Comparison of ENCODE assay signal across 8 mouse cellular contexts in the genomic region with DNA sequence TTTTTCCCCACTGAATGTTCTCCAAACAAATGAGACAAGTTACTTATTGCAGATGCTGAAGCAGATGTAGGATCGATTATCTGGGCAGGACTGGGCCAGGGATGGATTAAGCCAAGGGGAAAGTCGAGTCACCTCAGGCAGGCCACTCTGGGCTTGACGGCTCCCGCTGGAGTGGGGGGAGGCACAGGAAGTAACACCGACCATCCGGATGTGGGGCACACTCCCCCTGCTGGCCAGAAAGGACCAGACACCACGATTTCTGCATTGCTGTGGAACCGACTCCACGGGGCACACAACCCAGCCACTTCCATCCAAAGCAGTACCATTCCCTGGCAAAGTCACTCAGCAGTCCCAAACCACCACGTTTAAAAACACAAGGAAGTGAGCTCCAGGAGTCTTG. TPM values are rescaled to one million over a fixed set of nuclear protein-coding genes. Genes with fewer than 3 reads are reported as not detected.
A peak's percentile ranks its signal among the peaks of the same experiment; 100 is the strongest.
DNase-seq lines count a peak whose midpoint lies in the region; ATAC-seq and TF ChIP-seq lines count a peak whose summit lies in the region.

No protein-coding gene starts in this region.

- no peak overlapping the region for H3K4me3 ChIP-seq in lung, adult 2 months (replicated peaks; ENCODE audit: extremely low read depth, low read depth, low read length)
- no peak overlapping the region for H3K4me3 ChIP-seq in lung, postnatal 0 days (ENCODE audit: low read depth, low read length)
- no peak overlapping the region for H3K4me3 ChIP-seq in forebrain, embryonic 13.5 days

- no peaks in the 10 kb centered on the region for H3K36me3 ChIP-seq in lung, postnatal 0 days (ENCODE audit: insufficient read depth, low read length)
- H3K36me3 ChIP-seq in forebrain, embryonic 13.5 days (ENCODE audit: poor library complexity, severe bottlenecking): no peaks in the 10 kb centered on the region

- no peaks in the 10 kb centered on the region for H3K9me3 ChIP-seq in lung, postnatal 0 days (ENCODE audit: low read length)
- H3K9me3 ChIP-seq in forebrain, embryonic 13.5 days (replicated peaks): no peaks in the 10 kb centered on the region

- no peak for TF ChIP-seq EP300 in lung, postnatal 0 days (IDR thresholded peaks at IDR 0.05)

- WGBS in lung, adult 2 months: 57% methylated on average over 10 of the region's 10 CpGs
- 61% methylated on average over 10 of the region's 10 CpGs for WGBS in lung, postnatal 0 days
- WGBS in forebrain, embryonic 13.5 days: 75% methylated on average over 10 of the region's 10 CpGs

- no peak; the same call in 1 of the 2 replicates for ATAC-seq in lung, postnatal 0 days
- ATAC-seq in forebrain, embryonic 13.5 days: no peak; the same call in 1 of the 2 replicates

- no peaks in the 10 kb centered on the region for H3K4me1 ChIP-seq in lung, adult 2 months (ENCODE audit: control insufficient read depth, insufficient read depth, low read length)
- H3K4me1 ChIP-seq in lung, postnatal 0 days (ENCODE audit: insufficient read depth, low read depth, low read length): no peaks in the 10 kb centered on the region
- H3K4me1 ChIP-seq in forebrain, embryonic 13.5 days: no peaks in the 10 kb centered on the region

- TF ChIP-seq CTCF in lung, adult 2 months (IDR thresholded peaks at IDR 0.05; ENCODE audit: insufficient read depth, low read length): peak; percentile 37; the same call in 1 of the 2 replicates
- TF ChIP-seq CTCF in lung, postnatal 0 days (IDR thresholded peaks at IDR 0.05): peak; percentile 65

- no peaks in the 10 kb centered on the region for H3K27me3 ChIP-seq in lung, postnatal 0 days (replicated peaks; ENCODE audit: insufficient read depth, low read length)
- no peaks in the 10 kb centered on the region for H3K27me3 ChIP-seq in forebrain, embryonic 13.5 days

- no peak for TF ChIP-seq POLR2A in lung, adult 2 months (IDR thresholded peaks at IDR 0.05; ENCODE audit: borderline replicate concordance, extremely low read depth, low read depth, low read length)

- H3K27ac ChIP-seq in lung, postnatal 0 days (ENCODE audit: low read length): no peak overlapping the region
- no peak overlapping the region for H3K27ac ChIP-seq in forebrain, embryonic 13.5 days

- DNase-seq in lung, adult 2 months: no peak
- no peak for DNase-seq in lung, postnatal 25 days (ENCODE audit: low spot score)
- peak; percentile 30 for DNase-seq in T-cell, adult 2 months (ENCODE audit: low spot score)
- peak; percentile 5 to 23 for DNase-seq in cerebellum, postnatal 36 days
- peak; percentile 59 for DNase-seq in kidney, postnatal 10 days
- DNase-seq in lung, postnatal 0 days (ENCODE audit: low spot score): peak; percentile 26
- DNase-seq in thymus, adult 18-20 months: peak; percentile 15 to 17

- H3K9ac ChIP-seq in lung, postnatal 0 days (replicated peaks; ENCODE audit: low read depth): no peak overlapping the region
- H3K9ac ChIP-seq in forebrain, embryonic 13.5 days: no peak overlapping the region

- H3K4me2 ChIP-seq in lung, postnatal 0 days (replicated peaks; ENCODE audit: low read depth, low read length): no peak overlapping the region
- no peak overlapping the region for H3K4me2 ChIP-seq in forebrain, embryonic 13.5 days

RNA-seq across cellular contexts. Expression of a gene that starts 24.3 kb away (rescaled TPM):
- 0.67 and 4.9 TPM in 2 replicates for polyA plus RNA-seq in lung, adult 2 months (2012; rRNA removed)
- 1.8 and 3.1 TPM in 2 replicates for polyA plus RNA-seq in lung, postnatal 0 days (2015; fragmentation: Nextera tagmentation; extraction: Ambion mirVana)
- polyA plus RNA-seq in forebrain, embryonic 13.5 days (2015; fragmentation: Nextera tagmentation; extraction: Ambion mirVana): 0.23 and 0.48 TPM in 2 replicates

Comparison
In these comparisons a context has a peak if more than half of its experiments do, and no peak if none do; other contexts are left out.
1. DNase-seq: peak in T-cell, adult 2 months (single experiment), cerebellum, postnatal 36 days (2 of 2), kidney, postnatal 10 days (single experiment), lung, postnatal 0 days (single experiment) and thymus, adult 18-20 months (2 of 2); none in lung, adult 2 months (single experiment) and lung, postnatal 25 days (single experiment).